Mouse (Mus musculus): ENCODE results near the gene Arhgap45.
A peak's percentile ranks its signal among the peaks of the same experiment; 100 is the strongest.

Gene Arhgap45

DNA sequence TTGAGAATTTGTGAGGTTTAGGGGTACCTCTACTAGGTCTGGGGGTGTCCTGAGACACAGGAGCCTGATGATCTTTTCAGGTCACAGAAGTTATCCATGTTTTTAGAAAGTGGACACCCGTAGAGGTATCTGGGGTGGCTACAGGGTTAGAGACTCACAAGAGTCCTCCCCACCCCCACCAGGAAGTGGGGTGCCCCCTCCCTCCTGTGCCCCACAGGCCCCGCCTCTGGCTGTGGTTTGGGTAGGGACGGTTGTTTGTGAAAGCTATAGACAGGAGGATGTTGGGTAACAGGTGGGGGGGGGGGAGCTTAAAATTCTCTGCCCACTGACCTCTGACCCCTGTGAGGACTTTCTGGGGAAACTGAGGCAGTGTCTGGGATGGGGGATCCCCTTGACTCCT lies 908 bp downstream of the Arhgap45 start:
- no peak for DNase-seq

DNA sequence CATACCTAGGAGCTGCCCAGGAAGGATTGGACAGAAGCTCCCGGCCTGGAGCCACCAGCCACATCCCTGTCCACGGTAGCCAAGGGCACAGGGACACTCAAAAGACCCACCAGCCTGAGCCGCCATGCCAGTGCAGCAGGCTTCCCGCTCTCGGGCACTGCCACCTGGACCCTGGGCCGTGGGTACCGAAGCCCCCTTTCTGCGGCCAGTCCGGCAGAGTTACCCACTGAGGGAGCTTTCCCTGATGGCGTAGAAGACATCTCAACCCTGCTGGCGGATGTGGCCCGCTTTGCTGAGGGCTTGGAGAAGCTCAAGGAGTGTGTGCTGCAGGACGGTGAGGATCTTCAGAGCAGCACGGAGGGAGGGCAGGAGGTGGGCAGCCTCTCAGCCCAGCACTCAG lies 1.3 kb downstream of the Arhgap45 start:
- DNase-seq: no peak

DNA sequence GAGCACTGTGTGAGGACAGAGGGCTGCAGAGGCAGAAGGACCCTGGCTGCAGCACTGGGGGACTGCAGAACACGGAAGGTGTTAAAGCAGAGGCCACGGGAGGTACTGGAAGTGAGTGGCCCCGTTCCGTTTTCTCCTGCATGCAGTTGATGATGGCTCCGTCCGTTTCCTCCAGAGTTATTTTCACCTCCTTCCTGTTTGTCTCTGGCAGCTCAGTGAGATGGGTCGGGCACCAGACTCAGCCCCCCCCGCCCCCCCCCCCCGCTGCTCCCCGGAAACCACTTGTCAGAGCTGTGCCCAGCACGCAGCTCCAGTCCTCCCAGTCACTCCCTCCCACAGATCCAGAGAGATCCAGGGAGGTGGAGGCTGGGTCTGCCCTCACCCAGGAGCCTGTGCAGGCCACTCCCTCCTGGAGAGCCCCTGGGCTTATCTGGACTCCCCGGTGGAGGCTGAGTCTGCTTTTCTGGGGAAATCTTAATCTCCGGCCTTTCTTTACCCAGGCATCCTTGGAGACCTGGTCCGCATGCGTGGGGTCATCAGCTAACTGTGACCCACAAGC lies 2.4 kb downstream of the Arhgap45 start:
- DNase-seq: no peak

DNA sequence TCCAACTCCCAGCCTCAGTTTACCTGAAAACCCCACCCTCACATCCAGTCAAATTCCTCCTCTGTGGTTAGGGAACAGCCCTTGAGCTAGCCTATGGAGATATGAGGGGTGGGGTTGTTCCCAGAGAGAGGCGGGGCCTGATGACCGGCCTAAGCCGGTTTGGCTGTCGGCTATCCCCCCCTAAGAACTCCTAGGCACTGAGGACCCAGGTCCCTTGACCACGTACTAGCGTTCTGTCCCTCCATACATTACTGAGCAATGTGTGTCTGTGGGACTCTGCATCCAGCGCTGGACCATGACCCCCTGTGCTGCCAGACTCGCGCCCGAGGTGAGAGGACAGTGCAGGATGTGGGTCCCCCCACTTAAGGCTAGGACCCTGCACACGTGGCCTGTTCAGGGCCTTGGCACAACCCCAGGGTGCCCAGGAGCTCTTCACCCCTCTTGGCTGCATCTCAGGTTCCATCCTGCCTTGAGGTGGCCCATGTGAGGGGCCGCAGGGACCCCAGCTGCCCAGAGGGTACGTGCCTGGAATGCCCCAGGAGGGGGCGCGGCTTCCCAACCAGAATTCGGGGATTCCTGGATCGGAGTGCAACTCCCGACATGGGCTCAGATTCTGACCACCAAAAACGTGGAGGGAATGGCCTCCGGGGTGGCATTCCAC lies 3.1 kb downstream of the Arhgap45 start:
- DNase-seq: no peak

DNA sequence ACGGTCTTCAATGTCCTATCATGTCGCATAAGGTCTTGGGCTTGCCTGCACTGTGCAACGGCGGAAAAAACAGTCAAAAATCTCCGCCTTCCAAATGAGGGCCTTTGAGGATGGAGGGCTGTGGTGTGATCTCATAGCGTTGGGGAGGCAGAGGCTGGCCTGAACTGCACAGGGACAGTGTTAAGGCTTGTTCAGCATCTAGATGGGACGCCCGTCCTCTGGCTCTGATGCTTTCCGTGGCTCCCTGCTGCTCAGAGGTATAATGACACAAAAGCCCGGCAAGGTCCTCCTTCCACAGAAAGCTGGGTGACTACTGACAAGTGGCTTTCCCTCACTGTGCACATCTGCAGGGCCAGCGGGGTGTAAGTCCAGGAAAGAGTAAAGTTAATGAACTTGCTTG lies 3.7 kb downstream of the Arhgap45 start:
- no peak for DNase-seq

DNA sequence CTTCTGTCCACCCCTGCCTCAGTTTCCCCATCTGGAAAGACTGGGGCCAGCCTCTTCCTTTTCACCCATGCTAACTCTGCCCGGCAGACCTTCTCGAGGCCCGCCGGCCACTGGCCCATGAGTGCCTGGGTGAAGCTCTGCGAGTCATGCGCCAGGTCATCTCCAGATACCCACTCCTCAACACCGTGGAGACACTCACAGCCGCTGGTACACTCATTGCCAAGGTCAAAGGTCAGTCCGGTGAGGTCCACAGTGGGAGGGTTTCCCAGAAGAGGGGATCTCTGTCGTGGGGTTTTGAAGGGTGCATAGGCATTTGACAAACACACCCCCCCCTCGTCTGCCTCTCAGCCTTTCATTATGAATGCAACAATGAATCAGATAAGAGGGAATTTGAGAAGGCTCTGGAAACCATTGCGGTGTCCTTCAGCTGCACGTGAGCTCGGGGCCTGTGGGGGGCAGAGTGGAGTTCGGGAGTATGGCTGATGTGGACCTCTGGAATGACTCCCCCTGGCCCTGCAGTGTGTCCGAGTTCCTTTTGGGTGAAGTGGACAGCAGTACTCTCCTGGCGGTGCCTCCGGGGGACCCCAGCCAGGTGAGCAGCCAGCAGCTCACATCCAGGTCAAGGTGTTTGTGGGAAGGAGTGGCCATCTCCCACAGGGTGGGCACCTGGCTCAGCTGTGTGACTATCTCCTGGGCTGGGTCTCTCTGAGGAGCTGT lies 4.3 kb downstream of the Arhgap45 start:
- no peak for DNase-seq

DNA sequence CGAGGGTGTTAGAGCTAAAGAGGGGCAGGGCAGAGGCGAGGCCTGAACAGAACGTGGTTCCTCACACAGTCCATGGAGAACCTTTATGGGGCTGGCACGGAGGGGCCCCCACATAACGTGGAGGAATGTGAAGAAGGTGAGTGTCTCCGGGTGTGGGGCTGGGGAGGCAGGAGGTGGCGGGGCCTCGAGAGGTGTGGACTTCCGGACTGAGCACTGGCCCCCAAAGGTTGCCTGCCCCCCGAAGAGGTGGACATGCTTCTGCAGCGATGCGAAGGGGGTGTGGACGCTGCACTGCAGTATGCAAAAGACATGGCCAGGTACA lies 4.8 kb downstream of the Arhgap45 start:
- no peak for DNase-seq

DNA sequence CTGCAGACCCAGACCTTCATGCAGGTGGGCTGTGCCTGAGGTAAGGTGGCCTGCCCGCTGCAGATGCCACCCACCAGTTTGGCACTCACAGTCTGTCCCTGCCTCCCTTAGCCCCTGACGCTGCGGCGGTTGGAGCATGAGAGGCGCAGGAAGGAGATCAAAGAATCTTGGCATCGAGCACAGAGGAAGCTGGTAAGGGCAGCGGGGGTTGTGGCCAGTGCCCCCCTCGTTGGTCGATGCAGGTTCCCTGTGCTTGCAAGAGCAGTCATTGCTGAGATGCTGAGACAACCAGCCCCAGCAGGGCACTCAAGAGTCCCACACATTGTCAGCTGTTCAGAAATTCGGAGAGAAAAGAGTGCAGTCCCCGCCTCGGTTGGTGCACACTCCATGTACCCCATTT lies 5.7 kb downstream of the Arhgap45 start:
- no peak for DNase-seq

DNA sequence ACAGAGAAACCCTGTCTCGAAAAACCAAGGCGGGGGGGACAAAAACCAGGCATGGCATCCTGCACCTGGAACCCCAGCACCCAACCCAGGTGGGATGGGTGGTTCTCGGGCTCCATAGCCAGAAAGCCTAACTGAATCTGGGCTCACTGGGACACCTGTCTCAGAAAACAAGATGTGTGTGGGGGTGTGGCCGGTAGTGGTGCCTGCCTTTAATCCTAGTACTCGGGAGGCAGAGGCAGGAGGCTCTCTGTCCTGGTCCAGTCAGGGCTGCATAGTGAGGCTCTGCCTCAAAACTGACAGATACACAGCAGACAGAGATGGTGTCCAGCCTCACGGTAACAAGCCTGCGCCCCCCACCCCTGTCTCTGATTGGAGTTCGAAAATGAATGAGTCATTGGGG lies 6.4 kb downstream of the Arhgap45 start:
- DNase-seq: no peak

DNA sequence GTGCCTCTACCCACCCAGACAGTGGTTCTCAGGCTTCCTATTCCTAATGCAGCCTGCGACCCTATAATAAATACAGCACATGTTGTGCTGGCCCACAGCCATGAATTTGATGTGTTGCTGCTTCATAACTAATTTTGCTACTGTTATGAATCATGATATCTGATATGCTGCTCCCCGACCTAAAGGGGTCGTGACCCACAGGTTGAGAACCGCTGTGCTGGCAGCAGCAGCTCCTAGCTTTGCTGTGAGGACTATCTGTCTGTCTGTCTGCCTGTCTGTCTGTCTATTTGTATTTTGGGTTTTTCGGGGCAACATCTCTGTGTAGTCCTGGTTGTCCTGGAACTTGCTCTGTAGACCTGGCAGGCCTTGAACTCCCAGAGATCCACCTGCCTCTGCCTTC lies 7.3 kb downstream of the Arhgap45 start:
- no peak for DNase-seq

DNA sequence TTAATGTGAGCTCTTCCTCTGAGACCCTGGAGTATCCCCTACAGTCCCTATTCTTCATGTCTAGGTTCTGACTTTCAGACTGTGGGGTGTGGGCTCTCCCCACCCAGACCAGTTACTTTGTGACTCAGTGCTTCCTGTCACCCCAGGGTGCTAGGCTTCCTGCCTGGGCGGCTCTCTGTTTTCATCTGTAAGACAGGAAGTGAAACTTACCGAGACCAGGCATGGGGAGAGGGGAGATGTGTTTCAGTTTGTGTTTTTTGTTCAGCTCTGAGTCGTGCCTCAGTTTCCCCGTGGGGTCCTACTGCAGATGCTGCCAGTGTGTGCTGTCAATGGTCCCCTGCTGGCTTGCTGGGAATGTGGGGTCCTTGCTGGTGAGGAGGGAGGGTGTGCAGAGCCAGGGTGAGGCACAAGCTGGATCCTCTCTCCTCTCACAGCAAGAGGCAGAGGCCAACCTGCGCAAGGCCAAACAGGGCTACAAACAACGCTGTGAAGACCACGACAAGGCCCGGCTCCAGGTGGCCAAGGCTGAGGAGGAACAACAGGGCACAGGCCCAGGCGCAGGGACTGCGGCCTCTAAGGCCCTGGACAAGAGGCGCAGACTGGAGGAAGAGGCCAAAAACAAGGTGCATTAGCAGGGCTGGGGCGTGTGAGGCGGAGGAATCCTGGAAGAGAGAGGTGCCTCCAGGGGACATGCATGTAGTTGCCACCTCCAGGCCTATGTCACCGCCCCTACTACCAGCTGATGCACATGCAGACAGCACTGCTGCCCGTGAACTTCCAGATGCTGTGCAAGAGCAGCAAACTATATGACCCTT lies 8.0 kb downstream of the Arhgap45 start:
- no peak for DNase-seq

DNA sequence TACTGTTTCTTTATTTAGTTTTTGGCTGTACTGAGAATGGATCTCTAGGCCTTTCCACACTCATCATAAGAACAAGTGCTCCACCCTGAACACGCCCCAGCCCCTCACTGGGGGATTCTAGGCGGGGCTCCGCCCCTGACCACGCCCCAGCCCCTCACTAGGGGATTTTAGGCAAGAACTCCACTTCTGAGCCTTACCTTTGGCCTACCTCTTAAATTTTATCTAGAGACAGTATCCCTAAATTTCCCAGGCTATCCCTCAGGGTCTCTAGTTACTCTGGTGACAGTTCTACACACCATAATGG lies 8.5 kb downstream of the Arhgap45 start:
- DNase-seq: no peak

DNA sequence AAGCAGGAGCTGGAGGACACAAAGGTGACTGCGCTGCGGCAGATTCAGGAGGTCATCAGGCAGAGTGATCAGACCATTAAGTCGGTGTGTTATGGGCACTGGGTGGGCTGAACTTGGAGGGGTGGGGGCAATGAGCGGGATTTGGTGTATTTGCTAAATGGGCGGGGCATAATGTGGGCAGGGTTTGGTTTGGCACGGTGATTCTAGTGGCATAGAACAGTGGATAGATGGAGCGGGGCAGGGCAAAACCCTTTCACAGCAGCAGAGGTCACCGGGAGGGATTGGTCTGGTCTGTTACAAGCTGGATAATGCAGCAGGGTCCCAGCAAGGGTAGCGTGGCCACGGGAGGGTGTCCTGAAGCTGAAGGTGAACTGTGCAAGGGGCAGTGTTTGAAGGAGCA lies 9.0 kb downstream of the Arhgap45 start:
- no peak for DNase-seq

DNA sequence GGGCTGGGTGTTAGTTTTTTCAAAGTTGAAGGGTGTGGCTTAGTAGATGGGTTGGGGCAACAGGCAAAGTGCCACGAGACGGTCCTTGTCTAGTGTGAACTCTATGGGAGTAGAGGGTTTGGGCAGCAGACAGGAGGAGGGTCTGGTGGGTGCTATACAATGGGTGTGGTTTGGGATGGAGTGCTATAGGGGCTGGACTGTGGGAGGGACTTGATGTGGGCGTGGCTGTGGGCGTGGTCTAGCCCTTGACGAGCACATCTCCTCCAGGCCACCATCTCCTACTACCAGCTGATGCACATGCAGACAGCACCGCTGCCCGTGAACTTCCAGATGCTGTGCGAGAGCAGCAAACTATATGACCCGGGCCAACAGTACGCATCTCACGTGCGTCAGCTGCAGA lies 9.4 kb downstream of the Arhgap45 start:
- DNase-seq: no peak

DNA sequence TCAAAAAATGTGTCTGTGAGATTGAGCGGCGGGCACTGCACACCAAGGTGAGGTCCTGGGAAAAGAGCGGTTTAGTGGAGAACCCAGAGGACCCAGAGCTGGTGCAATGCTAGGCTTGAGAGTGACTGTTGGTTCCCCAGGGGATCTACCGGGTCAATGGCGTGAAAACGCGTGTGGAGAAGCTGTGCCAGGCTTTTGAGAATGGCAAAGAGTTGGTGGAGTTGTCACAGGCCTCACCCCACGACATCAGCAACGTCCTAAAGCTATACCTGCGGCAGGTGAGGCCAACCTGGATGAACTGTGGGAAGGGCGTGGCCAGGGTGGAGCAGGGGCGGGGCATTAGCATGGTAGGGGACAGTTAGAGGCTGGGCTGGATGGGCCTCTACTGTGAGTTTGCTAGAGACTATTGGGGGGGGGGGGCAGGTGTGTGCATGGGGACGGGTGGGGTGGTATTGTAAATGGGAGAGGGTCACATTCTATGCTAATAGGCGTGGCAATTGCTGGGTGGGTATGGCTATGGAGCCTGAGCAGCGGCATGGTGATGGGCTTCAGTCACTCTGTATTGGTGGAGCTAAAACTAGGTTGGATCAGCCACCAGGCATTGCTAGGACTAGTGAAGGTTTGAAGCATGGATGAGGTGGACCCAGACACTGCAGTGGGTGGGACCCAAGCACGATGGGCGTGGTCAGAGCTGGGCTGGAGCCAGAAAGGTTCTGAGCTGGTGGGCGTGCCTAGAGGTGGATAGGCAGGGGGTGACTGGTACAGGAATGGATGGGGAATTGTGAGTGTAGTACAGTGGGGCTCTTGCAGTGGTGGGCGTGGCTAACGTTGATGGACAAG lies 11.4 kb downstream of the Arhgap45 start:
- DNase-seq: no peak

DNA sequence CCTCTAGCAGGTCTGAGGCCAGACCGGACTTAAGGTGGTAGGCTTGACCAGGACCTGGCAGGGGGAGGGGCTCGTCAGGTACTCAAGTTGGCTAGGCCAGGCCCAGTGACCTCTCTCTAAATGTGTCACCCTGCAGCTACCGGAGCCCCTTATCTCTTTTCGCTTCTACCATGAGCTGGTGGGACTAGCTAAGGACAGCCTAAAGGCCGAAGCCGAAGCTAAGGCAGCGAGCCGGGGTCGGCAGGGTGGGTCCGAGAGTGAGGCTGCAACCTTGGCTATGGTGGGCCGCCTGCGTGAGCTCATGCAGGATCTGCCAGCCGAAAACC lies 12.0 kb downstream of the Arhgap45 start:
- DNase-seq: no peak

DNA sequence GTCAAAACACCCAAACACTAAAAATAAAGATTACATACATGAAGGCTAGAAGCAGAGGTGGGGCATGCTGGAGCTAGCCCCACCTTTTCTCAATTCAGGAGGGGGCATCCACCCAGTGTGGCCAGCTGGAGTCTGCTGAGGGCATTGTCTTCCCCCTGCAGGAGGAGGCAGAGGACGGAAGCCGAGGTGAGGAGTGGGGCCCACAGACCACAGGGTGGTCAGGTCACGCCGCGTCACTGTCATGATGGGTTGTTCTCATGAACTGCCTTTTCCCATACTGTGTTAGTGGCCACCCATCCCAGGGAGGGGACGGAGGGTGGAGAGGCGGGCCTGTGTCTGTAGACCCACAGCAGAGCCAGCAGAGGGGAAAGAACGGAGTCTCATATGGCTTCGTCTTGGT lies 13.7 kb downstream of the Arhgap45 start:
- DNase-seq: no peak

DNA sequence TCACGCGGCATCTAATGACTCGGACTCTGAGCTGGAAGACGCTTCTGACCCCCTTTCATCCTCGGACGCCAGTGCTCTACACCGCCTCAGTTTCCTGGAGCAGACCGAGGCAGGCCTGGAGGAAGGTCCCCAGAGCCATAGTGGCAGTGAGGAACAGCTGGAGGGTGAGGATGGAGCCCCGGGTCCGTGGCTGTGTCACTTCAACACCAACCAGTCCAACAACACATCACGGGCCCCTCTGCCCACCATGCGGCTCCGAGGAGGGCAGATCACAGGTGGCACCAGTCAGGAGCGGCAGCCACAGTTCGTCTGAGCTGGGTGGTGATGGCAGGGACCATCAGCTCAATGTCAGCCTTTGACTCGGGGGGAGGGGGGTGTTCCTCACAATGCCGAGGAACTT lies 14.3 kb downstream of the Arhgap45 start:
- DNase-seq: no peak

DNA sequence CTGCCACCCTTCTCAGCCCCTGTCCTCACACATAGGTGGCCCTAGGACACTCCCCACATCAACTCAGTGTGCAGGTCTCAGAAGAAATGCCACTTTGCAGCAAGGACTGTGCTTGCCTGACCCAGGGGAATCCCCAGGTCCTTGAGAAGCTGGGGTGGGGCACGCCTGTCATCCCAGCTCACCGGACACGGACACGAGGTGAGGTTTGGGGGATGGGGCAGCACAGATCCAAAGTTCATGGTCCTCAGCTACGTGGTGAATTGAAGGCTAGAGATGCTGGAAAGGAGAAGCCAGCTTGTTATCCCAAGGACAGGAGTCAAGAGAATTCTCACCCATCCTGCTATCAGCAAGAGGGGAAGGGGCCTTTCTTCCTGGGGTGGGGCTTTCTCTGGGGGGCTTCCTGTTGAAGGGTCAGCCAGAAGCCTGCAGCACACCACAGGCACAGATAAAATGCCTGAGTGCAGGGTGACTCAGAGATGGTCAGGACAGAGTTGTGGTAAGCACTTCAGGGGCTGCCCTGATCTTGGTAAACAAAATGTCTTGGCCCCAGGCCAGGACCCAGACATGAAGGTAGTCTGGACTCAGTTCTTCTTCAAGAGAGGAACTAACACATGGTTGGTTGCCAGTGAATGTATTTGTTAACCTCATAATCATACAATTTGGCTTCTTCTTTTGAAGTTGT lies 16.5 kb downstream of the Arhgap45 start:
- DNase-seq: peak; percentile 77

DNA sequence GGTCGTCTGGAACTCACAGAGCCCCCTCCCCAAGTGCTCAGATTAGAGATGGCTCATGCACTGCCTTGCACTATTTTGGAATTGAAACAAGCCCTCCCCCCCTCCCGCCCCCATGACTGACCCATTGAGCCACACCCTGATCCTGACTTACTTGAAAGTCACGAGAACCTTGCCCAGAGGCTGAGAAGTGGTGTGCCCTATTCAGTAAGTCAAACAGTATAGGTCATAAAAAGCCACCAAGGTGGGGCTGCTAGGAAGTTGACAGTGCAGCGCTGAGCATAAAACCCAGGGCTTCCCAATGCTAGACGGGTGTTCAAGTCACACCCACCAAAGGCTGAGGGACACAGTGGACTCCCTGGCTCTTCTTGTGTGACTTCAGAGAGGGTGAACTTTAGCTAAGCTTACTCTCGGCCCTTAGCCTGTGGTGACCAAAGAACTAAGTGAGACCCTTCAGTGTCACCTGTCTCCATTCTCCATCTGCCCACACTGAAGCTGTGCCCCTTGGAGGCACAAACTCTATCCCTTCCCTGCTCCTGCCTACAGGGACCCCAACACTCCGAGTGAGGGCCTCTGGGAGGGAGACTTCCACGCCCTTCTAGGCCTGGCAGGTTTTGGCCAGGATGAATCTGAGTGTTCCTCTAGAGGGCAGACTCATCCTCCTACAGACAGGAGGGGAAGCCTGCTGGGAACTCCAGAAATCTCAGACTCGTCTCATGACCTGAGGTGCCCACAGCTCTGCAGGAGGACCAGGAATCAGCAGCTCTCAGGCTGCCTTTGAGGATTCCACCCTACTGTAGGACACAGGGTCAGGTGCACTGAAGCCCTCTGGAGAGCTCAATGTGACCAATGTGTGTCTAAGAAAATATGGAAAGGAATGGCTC lies 17.3 kb downstream of the Arhgap45 start:
- DNase-seq: peak; percentile 66

DNA sequence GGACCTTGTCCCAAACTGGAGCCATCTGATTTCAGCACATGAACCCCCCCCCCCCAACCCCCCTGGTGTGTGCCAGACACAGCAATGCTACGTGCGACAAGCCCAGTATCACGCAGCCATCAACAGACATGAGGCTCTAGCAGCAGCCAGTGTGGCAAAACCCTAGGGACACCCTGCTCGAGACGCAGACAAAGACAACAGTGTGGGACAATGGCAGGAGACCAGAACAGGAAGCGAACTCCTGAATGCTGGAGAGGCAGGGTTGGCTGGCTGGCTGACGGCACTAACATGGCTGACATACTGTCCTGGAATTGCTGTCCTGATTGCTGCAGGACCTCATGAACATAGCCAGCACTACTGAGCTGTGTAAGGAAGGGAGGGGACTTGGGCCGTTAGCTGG lies 18.7 kb downstream of the Arhgap45 start:
- DNase-seq: no peak

DNA sequence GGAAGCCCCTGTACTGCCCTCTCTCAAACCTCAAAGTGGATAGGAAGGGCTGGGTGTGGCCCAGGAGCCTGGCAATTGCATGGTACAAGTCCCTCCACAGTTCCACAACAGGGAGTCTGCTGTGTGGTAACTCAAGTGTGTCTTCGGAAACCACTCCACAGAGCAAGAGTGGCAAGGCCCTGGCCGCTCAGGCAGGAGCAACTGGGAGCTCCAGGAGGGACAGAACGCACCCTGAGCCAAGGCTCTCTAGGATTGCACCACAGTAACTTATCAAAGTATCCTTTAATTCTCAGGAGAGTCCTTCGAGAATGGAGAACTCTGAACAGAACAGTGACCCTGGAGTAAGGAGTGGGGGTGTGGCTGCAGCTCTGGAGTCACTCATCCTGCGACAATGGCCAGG lies 19.2 kb downstream of the Arhgap45 start:
- DNase-seq: no peak

Measured in kidney, postnatal 10 days (tissue).